Mouse (Mus musculus) kidney, adult 9 months (tissue): ENCODE results near the gene Ruvbl2.
A peak's percentile ranks its signal among the peaks of the same experiment; 100 is the strongest.
"Not testable (repeated sequence)": the region's sequence is repeated elsewhere in the genome, so short reads cannot be mapped to it uniquely, and the experiment has no call there.

Experiments used
- DNase-seq: peaks from one replicate; pipeline ENCODE4 v3.0.0; 2022

The Ruvbl2 gene

DNA sequence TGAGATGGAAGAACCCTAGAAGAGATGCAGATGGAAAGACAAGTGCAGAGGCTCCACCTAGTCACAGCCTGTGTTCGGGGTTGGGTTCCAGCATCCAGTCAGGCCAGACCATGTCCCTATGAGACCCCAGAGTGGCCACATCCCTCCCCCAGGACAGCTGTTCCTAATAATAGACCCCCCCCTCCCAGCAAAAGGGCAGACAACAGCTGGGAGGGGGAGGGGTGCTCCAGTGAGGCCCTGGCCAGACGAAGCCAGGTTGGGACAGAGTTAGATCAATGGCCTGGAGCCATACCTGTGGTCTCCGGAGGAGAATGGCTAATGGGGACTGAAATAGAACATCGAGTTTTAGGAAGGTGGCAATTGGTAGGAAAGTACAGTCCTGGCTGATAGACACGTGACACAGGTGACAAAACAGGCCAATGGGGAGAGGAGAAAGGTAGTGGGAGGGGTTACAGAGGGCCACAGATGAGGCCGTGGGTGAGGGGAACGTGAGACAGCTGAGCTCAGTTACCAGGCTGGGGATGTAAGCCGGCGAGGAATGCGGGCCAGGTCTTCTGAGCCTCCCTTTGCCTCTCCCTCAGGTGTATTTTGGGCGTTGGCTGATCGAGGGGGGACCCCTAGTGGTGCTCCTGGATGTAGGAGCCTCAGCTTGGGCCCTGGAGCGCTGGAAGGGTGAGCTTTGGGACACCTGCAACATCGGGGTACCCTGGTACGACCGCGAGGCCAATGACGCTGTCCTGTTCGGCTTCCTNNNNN is at the start of gene Ruvbl2:
Gene Ruvbl2, minus strand, starts transcription at position 576 of the 756 bp plus-strand sequence.
- peak; percentile 51 for DNase-seq

DNA sequence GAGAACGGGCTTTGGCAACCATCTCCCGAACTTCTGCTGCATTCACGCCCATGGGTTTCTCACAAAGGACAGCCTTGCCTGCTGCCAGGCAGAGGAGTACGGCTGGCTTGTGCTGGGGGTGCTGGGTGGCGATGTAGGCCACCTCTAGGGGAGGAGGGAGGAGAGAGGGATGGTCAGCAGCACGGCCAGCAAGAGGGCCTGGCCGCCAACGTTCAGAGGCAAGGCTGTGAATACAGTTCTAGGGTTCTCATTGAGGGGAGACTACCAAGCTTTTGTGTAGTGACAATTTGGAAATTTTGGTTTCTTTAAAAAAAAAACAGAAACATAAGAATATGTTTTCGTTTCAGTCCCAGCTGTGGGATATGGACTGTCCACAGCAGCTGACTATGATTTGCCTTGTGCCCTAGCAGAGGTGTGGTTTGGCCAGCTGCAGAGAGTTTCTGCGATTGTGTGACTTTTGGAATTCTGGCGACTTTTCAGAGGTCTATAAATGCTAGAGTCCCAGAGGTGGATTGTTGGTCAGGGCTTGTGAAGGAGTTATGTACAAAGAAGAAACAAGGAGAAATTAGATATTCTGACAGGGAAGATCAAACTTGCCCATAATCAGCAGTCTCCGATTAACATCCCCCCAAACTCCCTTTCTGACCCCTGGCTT is 49.0 kb upstream of the Ruvbl2 start, which contains the start of gene Gm45808:
Gene Gm45808, minus strand, starts transcription at position 51 of the 655 bp plus-strand sequence.
- DNase-seq = no peak

DNA sequence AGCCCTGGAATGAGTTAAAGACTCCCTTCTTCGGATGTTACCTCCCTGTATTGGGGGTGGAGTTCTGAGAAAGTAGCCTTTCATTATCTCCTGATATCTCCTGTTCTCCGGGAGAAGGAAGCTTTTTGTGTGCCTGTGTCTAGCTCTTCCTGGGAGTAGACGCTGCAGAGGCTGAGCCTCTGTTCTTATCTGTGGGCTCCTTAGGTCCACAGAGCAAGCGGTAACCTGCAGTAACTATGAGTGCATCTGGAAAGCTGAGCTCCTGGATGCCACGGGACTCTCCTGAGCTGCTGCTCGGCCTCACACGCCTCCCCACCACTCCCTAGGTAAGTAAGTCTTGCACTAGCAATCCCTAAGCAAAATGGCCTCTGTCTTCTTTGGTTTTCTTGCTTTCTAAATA is 48.3 kb upstream of the Ruvbl2 start:
- DNase-seq = no peak

DNA sequence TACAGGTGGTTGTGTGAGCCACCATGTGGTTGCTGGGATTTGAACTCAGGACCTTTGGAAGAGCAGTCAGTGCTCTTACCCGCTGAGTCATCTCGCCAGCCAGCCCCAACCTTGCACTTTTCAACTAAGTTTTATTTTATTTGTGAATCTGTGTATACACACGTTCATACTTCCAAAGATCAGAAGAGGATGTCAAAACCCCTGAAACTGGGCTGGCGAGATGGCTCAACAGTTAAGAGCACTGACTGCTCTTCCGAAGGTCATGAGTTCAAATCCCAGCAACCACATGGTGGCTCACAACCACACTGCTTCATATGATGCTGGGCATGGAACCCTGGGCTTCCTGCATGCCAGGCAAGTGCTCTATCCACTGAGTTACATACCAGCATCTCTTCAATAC is 47.1 kb upstream of the Ruvbl2 start:
- DNase-seq = not testable (repeated sequence)

DNA sequence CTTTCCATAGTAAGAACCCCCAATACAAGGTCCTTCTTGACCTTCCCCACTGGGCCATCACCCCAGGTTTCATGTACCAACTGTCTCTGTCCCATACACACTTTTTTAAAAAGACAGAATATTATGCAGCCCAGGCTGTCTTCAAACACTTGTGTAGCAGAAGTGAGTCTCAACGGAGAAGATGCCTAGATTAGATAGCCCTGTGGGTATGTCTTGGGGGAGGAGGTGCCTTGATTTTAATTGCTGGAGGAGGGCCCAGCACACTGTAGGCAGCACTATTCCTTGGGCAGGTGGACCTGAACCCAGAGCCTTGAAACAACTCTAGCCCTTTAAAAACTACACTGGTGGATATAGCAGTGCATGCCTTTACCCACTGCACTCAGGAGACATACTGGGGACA is 44.3 kb upstream of the Ruvbl2 start:
- DNase-seq = no peak

DNA sequence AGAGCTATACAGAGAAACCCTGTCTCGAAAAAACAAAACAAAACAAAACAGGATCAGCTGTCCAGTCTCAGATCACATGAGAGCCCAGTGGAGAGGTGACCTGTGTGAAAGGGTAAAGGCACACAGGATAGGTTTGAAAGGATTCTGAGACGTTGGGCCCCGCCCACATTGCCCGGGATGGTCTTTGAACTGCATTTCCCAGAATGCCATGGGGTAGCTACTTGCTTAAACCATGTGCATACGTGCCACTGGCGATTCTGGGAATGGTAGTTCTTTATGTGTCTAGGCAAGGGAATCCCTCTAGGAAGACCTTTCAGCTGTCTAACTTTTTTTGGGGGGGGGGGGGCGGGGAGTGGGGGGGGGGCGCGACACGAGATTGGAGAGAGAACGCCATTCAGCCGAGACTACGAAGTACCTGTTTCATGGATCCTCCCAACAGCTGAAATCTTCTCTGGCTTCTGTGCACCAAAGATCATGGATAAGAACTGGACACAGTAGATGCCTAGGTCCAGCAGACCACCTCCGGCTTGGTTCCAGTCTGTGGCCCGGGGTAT is 43.6 kb upstream of the Ruvbl2 start, which contains the start of gene Tulp2:
Gene Tulp2, plus strand, starts transcription at position 504 of the 554 bp plus-strand sequence.
- peak; percentile 82 for DNase-seq

DNA sequence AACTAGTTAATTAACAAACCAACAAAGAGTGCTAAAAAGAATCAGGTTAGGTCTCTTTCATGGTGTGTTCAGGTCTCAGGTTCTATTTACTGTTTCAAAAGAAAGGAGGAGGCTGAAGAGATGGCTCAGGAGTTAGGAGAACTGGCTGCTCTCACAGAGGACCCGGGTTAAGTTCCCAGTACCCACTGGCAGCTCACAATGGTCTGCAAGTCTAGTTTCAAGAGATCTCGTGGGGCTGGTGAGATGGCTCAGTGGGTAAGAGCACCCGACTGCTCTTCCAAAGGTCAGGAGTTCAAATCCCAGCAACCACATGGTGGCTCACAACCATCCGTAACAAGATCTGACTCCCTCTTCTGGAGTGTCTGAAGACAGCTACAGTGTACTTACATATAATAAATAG is 42.4 kb upstream of the Ruvbl2 start:
- DNase-seq = not testable (repeated sequence)

DNA sequence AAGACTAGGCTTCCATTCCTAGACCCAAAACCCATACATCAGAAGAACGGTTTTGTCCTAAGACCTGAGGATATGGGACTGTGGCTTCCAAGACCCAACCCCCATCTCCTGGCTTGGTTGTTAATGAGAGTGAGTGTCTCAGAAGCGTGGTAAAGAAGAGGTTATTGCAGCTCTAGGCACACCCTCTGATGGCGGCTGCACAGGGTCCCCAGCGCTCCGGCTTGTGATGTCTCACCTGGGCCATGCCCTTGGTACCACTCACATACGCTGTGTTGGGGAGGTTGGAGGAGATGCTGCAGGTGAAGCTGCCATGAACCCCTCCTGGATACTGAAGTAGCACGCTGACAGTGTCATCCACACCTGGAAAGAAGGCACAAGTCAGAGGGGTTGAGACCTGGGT is 40.9 kb upstream of the Ruvbl2 start:
- no peak for DNase-seq

DNA sequence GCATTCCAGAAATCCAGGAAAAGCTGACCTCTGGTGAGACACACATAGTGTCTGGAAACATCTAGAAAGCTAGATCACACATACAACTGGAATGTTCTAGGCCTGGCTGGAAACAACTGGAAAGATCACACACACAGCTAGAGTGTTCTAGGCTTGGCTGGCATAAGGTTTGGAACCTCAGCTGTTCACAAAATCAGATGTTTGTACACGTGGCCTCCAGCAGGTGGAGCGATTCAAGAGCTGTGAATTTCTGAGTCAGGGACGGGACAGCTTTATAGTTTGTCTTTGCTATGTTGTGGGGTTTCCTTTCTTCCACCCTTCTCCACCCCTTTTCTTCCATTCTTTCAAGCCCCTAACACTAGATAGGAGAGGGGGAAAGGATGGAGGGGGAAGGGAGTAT is 39.1 kb upstream of the Ruvbl2 start:
- DNase-seq = peak; percentile 73

DNA sequence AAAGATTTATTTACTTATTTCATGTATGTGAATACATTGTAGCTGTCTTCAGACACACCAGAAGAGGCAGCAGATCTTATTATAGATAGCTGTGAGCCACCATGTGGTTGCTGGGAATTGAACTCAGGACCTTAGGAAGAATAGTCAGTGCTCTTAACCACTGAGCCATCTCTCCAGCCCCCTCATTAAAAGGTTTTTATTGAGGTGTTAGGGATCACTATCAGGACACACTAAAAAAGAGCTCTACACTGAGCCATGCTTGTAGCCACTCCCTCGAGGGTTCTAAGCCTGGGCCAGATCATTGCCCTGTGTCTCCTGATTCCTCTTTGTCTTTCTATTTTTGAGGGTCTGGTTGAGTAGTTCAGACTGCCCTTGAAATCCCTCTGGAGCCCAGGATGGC is 38.6 kb upstream of the Ruvbl2 start:
- no peak for DNase-seq

DNA sequence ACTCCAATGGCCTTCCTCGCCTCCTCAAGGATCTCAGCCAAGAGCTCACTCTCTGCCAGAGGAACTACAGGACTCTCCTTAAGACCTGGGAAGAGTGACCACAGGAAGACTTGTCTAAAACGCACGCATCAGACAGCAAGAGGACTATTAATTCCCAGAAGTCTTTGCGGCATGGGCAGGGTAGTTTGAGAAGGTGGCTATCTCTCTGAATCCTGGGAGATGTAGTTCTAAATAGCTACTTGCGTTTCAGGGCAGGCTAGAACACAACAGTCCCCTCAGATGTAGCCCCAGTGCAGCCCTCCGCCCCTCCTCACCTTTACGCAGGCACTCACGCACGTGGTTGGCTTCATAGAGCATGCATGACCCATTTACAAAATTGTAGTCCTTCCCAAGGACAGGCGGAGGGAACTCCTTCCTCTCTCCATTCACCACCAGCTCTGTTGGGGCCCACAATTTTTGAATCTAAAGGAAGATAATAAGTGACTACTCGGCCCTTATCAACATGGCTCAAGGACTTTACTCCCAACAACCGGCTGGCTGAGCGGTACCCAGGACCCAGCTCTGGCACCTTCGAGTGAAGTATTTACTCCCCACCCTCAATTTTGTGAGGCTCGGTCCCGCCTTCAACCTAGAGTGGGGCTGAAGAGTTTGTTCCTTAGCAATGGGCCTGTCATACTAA is 37.5 kb upstream of the Ruvbl2 start:
- peak; percentile 78 for DNase-seq

DNA sequence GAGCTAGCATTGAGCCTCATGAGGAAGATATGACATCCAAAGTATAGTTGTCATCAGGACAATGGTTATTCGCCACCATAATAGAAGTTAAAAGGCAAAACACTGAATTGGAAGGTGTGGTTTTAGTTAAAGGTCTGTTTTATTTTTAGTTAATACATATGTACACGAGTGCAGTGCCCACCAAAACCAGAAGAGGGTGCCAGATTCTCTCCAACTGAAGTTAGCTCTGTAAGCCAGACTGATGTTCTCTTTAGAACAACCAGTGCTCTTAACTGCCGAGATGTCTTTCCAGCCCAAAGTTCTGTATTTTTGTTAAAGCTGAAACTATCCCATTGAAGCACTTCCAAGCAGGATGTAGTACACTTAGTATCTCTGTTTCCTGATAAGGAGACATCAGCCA is 33.0 kb upstream of the Ruvbl2 start:
- peak; percentile 86 for DNase-seq

DNA sequence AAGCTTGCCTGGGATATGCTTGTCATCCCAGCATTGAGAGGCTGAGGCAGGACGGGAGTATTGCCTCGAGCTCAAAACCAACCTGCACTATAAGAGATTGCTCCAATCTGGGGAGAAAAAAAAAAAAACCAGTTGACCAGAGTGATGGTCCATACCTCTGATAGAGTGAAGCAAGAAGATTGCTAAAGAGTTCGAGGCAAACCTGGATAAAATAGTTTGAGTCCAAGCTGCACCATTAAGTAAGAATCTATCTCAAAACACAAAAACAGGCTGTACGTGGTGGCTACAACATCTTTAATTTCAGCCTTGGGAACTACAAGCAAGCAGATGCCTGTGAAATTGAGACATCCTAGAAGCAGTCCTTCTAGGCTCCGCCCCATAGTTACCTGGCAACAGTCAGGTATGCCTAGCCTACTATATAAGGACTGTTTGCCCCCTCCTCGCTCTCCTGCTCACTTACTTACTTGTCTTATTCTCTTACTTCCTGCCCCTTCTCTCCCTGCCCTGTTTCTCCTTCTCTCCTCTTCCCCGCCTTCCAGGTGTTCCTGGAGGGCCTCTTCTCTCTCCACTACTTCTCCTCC is 29.3 kb upstream of the Ruvbl2 start:
- DNase-seq = no peak

DNA sequence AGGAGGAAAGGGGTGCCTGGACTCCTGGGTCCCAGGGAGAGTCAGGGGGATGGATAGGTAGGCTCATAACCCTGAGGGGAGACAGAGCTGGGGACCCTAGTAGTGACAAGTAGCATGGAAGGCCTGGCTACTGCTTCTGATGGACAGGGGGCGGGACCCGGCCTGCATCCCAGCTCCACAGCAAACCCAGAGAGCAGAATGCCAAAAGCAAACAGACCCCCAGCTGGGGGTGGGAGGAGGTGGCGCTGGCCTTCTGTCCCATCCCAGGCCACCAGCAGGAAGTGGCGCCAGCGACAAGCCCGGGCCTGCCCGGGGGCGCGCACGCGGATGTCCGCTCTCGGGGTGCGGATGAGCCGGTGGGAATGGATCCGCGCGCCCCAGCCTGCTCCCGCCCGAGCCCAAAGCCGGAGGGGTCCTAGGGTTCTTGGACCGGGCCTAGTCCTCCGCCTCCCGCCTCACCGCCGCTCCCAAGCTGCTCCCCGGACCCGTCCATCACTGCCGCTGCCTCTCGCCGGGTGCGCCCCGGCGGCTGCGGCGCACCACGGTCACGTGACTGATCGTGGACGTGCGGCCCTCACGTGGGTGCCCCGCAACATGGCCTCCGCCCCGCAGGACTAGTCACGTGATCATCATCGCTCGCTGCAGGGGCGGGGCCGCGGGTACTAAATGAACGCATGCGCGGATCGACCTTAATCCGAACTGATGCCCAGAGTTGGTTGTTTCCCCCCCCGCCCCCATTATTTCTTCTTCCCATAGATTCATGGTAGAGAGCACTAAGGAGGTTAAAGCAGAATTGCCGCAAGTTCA is 28.6 kb upstream of the Ruvbl2 start, which contains the start of gene Bax:
Gene Bax, minus strand, starts transcription at position 616 of the 807 bp plus-strand sequence.
- DNase-seq = peak; percentile 96

DNA sequence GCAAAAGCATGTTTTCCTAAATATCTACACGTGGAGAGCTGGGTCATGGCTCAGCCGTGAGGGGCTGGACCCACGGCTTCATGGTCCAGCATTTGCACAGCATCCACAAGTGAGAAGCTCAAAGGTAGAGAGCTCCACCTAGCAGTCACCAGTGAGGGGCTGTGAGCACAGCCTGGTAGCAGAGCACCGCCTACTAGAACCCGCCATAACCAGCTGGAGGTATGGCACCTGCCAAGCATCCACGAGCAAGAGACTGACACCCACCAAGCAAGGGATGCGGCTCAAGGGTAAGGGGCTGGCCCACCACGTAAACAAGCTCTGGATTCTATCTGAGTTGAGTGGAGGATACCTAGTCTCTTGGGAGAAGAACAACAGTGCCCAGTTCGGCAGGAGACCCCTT is 27.7 kb upstream of the Ruvbl2 start:
- DNase-seq = no peak

DNA sequence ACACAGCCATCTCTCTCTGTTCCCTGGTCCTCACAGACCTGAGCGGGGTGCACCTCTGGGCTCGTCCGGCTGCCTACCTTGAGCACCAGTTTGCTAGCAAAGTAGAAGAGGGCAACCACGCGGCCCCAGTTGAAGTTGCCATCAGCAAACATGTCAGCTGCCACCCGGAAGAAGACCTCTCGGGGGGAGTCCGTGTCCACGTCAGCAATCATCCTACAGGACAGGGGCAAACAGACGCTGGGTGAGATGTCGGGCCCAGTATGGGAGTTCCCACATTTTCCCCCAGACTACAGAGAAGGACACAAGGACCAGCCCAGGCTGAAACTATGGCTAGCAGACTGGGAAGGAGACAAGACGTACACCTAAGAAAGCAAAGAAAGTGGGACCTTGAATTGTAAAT is 27.2 kb upstream of the Ruvbl2 start:
- DNase-seq = no peak

DNA sequence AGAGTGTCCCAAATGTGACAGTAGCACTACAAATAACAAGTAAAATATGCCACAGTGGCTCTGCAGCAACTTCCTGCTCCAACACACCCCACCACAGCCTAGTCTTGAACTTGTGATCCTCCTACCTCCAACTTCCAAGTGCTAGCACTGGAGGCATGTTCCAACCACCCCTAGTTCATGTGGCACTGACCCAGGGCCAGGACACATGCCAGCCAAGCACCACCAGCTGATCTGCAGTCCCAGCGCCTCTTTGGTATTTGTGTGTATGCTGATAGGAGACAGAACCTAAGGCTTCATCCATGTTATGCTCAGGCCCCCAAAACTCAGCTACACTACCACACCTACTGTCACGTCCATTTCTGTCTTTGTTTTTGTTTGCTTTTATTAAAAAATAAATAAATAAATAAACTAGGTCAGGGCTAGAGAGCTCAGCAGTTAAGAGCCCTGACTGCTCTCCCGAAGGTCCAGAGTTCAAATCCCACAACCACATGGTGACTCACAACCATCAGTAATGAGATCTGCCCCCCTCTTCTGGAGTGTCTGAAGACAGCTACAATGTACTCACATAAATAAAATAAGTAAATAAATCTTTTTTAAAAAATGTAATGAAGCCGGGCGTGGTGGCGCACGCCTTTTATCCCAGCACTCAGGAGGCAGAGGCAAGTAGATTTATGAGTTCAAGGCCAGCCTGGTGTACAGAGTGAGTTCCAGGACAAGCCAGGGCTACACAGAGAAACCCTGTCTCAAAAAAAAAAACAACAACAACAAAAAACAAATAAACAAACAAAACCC is 26.3 kb upstream of the Ruvbl2 start:
- no peak for DNase-seq

DNA sequence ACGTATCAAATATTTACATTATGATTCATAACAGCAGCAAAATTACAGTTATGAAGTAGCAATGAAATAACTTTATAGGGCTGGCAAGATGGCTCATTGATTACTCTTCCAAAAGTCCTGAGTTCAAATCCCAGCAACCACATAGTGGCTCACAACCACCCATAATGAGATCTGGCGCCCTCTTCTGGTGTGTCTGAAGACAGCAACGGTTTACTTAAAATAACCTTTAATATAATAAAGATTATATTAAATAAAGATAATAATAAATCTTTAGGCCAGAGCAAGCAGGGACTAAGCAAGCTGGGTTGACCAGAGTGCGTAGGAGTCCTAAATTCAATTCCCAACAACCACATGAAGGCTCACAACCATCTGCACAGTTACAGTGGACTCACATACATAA is 25.0 kb upstream of the Ruvbl2 start:
- DNase-seq = not testable (repeated sequence)

DNA sequence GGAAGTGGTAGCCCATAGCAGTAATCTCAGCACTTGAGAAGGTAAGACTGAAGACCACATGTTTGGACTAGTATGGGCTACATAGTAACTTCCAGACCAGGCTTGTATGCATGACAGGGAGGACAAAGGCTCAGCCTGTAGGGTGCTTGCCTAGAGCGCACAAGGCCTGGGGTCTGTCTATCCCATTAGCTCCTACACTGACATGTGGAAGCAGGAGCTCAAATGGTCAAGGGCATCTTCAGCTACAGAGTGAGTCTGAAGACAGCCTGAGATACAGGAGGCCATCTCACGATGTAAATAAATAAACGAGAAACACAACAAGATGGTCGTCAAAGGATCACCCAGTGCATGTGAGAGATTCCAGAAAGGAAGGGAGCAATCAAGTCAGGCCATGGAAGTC is 24.4 kb upstream of the Ruvbl2 start:
- DNase-seq = no peak

DNA sequence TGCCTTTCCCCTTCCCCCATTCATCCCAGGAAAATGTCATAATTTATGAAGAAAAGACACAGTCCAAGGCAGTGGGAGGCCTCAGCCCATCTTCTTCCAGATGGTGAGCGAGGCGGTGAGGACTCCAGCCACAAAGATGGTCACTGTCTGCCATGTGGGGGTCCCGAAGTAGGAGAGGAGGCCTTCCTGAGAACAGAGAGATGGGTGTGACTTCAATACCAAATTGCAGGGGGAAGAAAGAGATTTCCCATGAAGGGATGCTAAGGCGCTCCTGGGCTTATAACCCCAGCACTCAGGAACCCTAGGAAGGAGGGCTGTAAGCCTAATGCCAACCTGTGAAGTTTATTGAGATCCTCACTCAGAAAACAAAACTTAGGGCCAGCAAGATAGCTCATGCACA is 23.9 kb upstream of the Ruvbl2 start:
- DNase-seq = no peak

DNA sequence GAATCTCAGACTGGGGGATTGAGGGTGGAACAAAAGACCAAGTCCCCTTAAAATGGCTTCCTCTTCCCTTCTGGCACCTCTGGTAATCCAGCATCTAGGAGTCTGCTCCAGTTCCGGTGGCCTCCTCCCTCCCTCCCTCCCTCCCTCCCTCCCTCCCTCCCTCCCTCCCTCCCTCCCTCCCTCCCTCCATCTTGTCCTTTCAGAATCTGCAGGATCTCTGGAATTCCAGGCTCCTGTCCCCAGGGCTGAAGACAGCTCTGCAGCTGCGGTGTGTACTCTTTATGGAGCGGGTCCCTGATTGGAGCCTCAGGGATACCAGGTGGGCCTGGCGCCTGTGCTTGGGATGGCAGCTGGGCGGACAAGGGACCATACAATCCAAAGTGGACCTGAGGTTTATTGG is 23.4 kb upstream of the Ruvbl2 start:
- DNase-seq = no peak
